Mouse (Mus musculus) hindbrain, embryonic 16.5 days (tissue): Measurements from ENCODE around the gene Fam92b. TPM values are rescaled to one million over a fixed set of nuclear protein-coding genes. Genes with fewer than 3 reads are reported as not detected.

Source experiments
- ATAC-seq: fragments of 200-750 bp; cut with Nextera tagmentation; 2 replicates; pipeline ENCODE4 v1.8.0; 2017; ENCODE audit warnings: moderate TSS enrichment, moderate library complexity
- H3K27ac ChIP-seq: fragments of 300-500 bp; sonication (generic); 2 replicates; pipeline ENCODE4 v1.5.1; 2014; ENCODE audit warnings: low read depth, mild to moderate bottlenecking, control low read depth, low read length, moderate library complexity
- H3K27me3 ChIP-seq: fragments of 300-500 bp; sonication (generic); replicated peaks from 2 replicates; pipeline ENCODE4 v1.6.1; 2014; ENCODE audit warnings: low read length; ENCODE audit not compliant: control insufficient read depth, insufficient read depth
- H3K36me3 ChIP-seq: fragments of 300-500 bp; sonication (generic); 2 replicates; pipeline ENCODE4 v1.6.1; 2014; ENCODE audit warnings: mild to moderate bottlenecking, low read length, moderate library complexity, mixed read lengths; ENCODE audit not compliant: control insufficient read depth, insufficient read depth
- H3K4me1 ChIP-seq: fragments of 300-500 bp; sonication (generic); 2 replicates; pipeline ENCODE4 v1.6.1; 2014; ENCODE audit warnings: low read depth, low read length; ENCODE audit not compliant: control insufficient read depth, insufficient read depth
- H3K4me2 ChIP-seq: fragments of 300-500 bp; sonication (generic); 2 replicates; pipeline ENCODE4 v1.6.1; 2014; ENCODE audit warnings: mild to moderate bottlenecking, low read length, control low read depth, moderate library complexity
- H3K4me3 ChIP-seq: fragments of 300-500 bp; sonication (generic); 2 replicates; pipeline ENCODE4 v1.5.1; 2014; ENCODE audit warnings: mild to moderate bottlenecking, low read length, control low read depth, moderate library complexity
- H3K9ac ChIP-seq: fragments of 300-500 bp; sonication (generic); 2 replicates; pipeline ENCODE4 v1.6.1; 2014; ENCODE audit warnings: low read depth, mild to moderate bottlenecking, control low read depth, low read length, moderate library complexity
- H3K9me3 ChIP-seq: fragments of 300-500 bp; sonication (generic); 2 replicates; pipeline ENCODE4 v1.6.1; 2014; ENCODE audit warnings: mild to moderate bottlenecking, low read length, moderate library complexity; ENCODE audit not compliant: control insufficient read depth
- WGBS: fragments of 180-500 bp; shearing (Covaris S2); extraction: QIAGEN DNeasy Blood & Tissue Kit; methylation state at CpG from one replicate; pipeline ENCODE4 v1.1.7; 2014; 5-methylcytosine and 5-hydroxymethylcytosine counted together
- polyA plus RNA-seq: library from polyadenylated mRNA; unstranded; fragments of >200 nt; fragmentation: Nextera tagmentation; extraction: Ambion mirVana; gene quantifications from 2 replicates; pipeline ENCODE4 v1.2.1, GENCODE M21; 2015

Gene Fam92b
- polyA plus RNA-seq, 1 experiment from 2014 or later, result 1.8 TPM

GRCm38 (mm10) chr8:120150028-120150427 lies 27.2 kb downstream of the Fam92b start:
- H3K9me3 ChIP-seq, result no peaks in the 10 kb centered on the region
- H3K4me1 ChIP-seq, result peaks cover 5% of the 10 kb centered on the region
- H3K27me3 ChIP-seq, result no peaks in the 10 kb centered on the region
- H3K4me2 ChIP-seq, result no peak overlapping the region
- 74% methylated on average over 12 of the region's 12 CpGs for WGBS
- no peak overlapping the region for H3K9ac ChIP-seq
- H3K4me3 ChIP-seq, result no peak overlapping the region
- no peak for ATAC-seq
- no peak overlapping the region for H3K27ac ChIP-seq
- H3K36me3 ChIP-seq, result peaks cover 10% of the 10 kb centered on the region

GRCm38 (mm10) chr8:120146051-120146450 lies 31.2 kb downstream of the Fam92b start:
- no peaks in the 10 kb centered on the region for H3K9me3 ChIP-seq
- H3K27me3 ChIP-seq, result no peaks in the 10 kb centered on the region
- no peak overlapping the region for H3K27ac ChIP-seq
- no peak overlapping the region for H3K4me3 ChIP-seq
- ATAC-seq, result no peak
- WGBS, result 86% methylated on average over 1 of the region's 1 CpGs
- H3K9ac ChIP-seq, result no peak overlapping the region
- H3K4me2 ChIP-seq, result no peak overlapping the region
- H3K36me3 ChIP-seq, result no peaks in the 10 kb centered on the region; the same call in 1 of the 2 replicates
- H3K4me1 ChIP-seq, result peaks cover 18% of the 10 kb centered on the region

- ATAC-seq, result peak; percentile 56
- Histone ChIP-seq H3K36me3 (no peaks in the 10 kb centered on the region; the same call in 1 of the 2 replicates), H3K27ac (peak overlapping the region; percentile 77), H3K4me2 (peak overlapping the region; percentile 8; the same call in 1 of the 2 replicates), H3K4me1 (peaks cover 18% of the 10 kb centered on the region), H3K9ac (0 out of 2 replicates have a peak overlapping the region, but pooled peaks have one; percentile 28), H3K27me3 (no peaks in the 10 kb centered on the region), H3K9me3 (no peaks in the 10 kb centered on the region), H3K4me3 (no peak overlapping the region)
- WGBS, result 47% methylated on average over 12 of the region's 12 CpGs
Measured at GRCm38 (mm10) chr8:120144652-120145301, 32.5 kb downstream of the Fam92b start.

DNA sequence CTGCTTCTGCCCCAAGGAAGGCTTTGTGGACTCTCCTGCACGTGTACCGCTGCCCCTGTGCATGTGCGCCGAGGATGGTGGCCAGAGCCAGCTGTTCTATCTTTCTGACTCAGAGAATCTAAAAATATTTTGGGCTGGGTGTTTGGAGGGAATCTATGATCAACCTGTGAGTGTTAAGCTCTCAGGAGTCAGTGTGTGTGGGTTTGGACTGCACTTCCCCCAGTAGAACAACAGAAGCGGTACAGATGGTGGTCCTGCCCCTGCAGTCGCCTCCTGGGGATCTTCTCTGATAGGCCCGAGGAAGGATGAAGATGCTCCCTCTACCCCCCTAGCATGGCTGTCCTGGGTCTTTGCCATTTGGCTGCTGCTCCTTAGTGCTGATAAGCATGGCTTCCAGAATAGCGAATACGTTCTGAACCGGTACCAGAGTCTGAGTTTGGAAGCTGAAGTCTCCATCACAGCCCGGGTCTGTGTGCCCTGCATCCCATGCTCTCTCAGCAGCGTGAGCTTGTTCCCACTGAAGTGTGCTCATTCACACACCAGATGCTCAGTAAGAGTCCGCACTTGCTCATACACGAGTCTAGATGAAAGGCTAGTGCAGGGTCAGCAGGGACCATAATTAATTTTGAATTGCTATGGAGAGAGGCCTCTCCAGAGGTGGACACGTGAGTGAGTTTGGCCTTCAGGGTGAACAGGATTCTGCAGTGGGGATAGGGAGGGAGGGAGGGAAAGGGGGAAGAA lies 33.2 kb downstream of the Fam92b start:
- H3K36me3 ChIP-seq, result no peaks in the 10 kb centered on the region
- ATAC-seq, result peak; percentile 76
- no peaks in the 10 kb centered on the region for H3K27me3 ChIP-seq
- peaks cover 18% of the 10 kb centered on the region for H3K4me1 ChIP-seq
- H3K9me3 ChIP-seq, result no peaks in the 10 kb centered on the region
- H3K9ac ChIP-seq, result peak overlapping the region; percentile 31; the same call in 1 of the 2 replicates
- peak overlapping the region; percentile 77 for H3K27ac ChIP-seq
- H3K4me2 ChIP-seq, result peak overlapping the region; percentile 10; the same call in 1 of the 2 replicates
- H3K4me3 ChIP-seq, result no peak overlapping the region
- 50% methylated on average over 15 of the region's 15 CpGs for WGBS

DNA sequence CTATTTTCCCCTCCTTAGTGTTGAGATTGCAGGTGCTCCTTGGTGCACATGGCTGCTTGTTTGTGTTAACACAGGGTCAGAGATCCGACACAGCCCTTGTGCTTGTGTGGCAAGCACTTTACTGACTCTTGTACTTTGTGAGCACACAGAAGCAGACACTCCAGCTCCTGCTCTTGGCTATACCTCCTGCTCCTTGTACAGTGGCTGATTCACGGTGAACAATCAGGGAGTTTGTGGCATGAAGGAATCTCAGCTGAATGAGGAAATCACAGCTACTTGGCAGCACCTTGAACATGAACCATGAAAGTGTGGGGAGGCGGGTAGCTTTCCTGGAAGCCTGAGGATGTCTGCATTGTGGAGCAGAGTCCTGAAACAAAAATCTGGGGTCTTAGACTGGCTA lies 36.5 kb downstream of the Fam92b start:
- no peak for ATAC-seq
- H3K27ac ChIP-seq, result no peak overlapping the region
- 62% methylated on average over 3 of the region's 3 CpGs for WGBS
- H3K9me3 ChIP-seq, result no peaks in the 10 kb centered on the region
- no peaks in the 10 kb centered on the region for H3K27me3 ChIP-seq
- no peak overlapping the region for H3K9ac ChIP-seq
- no peak overlapping the region for H3K4me3 ChIP-seq
- H3K36me3 ChIP-seq, result no peaks in the 10 kb centered on the region
- no peak overlapping the region for H3K4me2 ChIP-seq
- H3K4me1 ChIP-seq, result peaks cover 21% of the 10 kb centered on the region

- no peak overlapping the region for H3K4me2 ChIP-seq
- H3K27ac ChIP-seq, result no peak overlapping the region
- H3K9ac ChIP-seq, result no peak overlapping the region
- no peaks in the 10 kb centered on the region for H3K27me3 ChIP-seq
- WGBS, result 95% methylated on average over 2 of the region's 2 CpGs
- H3K9me3 ChIP-seq, result no peaks in the 10 kb centered on the region
- H3K4me3 ChIP-seq, result no peak overlapping the region
- H3K36me3 ChIP-seq, result no peaks in the 10 kb centered on the region
- ATAC-seq, result no peak
- H3K4me1 ChIP-seq, result peaks cover 8% of the 10 kb centered on the region
Measured at GRCm38 (mm10) chr8:120138958-120139357, 38.3 kb downstream of the Fam92b start.

DNA sequence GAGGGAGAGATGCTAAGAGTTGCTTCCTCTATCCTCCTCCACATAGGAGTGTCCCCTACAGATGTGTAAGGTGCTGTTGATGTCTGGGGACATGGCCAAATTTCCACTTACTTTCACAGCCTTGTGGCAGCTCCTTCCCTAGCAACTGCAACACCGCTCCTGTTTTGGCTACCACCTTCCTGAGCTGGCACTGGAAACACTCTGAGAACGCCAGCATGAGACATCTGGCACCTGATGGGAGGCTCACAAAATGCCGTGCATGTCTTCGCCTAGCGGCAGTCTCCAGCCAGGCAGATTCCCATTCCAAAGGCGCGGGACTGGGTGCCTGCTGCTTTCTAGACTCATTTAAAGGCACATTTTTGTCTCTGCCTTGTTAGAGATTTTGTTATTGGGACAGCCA lies 40.6 kb downstream of the Fam92b start:
- Histone ChIP-seq H3K4me1 (peaks cover 3% of the 10 kb centered on the region; the same call in 1 of the 2 replicates), H3K4me3 (no peak overlapping the region), H3K36me3 (no peaks in the 10 kb centered on the region), H3K27ac (0 out of 2 replicates have a peak overlapping the region, but pooled peaks have one; percentile 30), H3K9ac (no peak overlapping the region), H3K27me3 (no peaks in the 10 kb centered on the region), H3K9me3 (no peaks in the 10 kb centered on the region), H3K4me2 (no peak overlapping the region)
- 50% methylated on average over 7 of the region's 7 CpGs for WGBS
- ATAC-seq, result peak; percentile 45; the same call in 1 of the 2 replicates

DNA sequence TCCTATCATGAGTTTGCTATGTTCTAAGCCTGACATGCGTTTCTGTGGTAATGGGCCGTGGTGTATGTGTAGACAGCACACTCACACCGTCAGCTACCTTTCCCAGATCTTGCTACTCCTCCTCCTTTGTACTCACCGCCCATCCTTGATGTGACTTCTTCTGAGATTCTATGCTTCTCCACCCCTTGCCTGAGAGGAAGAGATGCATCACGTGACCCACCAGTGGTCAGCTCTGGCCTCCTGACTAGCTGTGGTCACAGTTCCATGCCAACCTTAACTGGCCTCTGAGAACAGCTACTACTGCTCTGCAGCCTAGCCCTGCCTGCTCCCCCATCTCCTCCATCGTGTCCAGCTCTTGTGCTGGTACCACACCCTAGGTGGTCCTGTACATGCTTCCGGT lies 41.6 kb downstream of the Fam92b start:
- Histone ChIP-seq H3K27ac (no peak overlapping the region), H3K4me1 (peaks cover 3% of the 10 kb centered on the region; the same call in 1 of the 2 replicates), H3K4me3 (no peak overlapping the region), H3K4me2 (no peak overlapping the region), H3K9ac (no peak overlapping the region), H3K27me3 (no peaks in the 10 kb centered on the region), H3K36me3 (no peaks in the 10 kb centered on the region), H3K9me3 (no peaks in the 10 kb centered on the region)
- ATAC-seq, result no peak
- 96% methylated on average over 7 of the region's 7 CpGs for WGBS

DNA sequence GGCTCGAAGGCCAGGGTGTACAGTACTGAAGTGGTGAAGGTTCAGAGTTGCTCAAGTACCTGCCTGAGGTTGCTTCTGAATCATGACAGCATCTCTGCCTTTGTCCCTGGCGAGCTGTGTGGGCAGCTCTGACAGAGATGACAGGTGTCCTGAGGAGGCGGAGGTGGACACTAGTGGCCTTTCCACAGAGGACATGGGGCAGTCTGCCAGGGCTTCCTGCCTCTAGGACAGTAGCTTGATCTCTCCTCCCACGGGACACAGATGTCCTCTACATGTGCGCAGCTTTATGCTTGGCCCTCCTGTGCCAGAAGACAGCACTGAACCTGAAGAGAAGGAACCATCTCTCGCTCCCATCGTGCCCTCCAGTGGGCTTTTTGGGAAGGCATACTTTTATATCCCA lies 44.1 kb downstream of the Fam92b start:
- no peak for ATAC-seq
- no peak overlapping the region for H3K9ac ChIP-seq
- no peak overlapping the region for H3K27ac ChIP-seq
- WGBS, result 79% methylated on average over 7 of the region's 7 CpGs
- no peak overlapping the region for H3K4me2 ChIP-seq
- H3K4me1 ChIP-seq, result peaks cover 3% of the 10 kb centered on the region
- no peaks in the 10 kb centered on the region for H3K9me3 ChIP-seq
- H3K4me3 ChIP-seq, result no peak overlapping the region
- H3K27me3 ChIP-seq, result no peaks in the 10 kb centered on the region
- H3K36me3 ChIP-seq, result no peaks in the 10 kb centered on the region
